Mouse (Mus musculus): ENCODE data around the gene Olfr1230. TPM values are rescaled to one million over a fixed set of nuclear protein-coding genes. Genes with fewer than 3 reads are reported as not detected.

The Olfr1230 gene
- not detected in 2 replicates for total RNA-seq (2017)

GRCm38 (mm10) chr2:89297168-89297567 is at the start of gene Olfr1230:
Olfr1230 (minus strand) TSS chr2:89297268.
- no peak for ATAC-seq (ENCODE audit: extremely low read depth, insufficient number of reproducible peaks, low FRiP score, poor library complexity, severe bottlenecking)

GRCm38 (mm10) chr2:89342298-89342697 is 45.2 kb upstream of the Olfr1230 start, which contains the start of gene Olfr1233:
Olfr1233 (minus strand) TSS chr2:89342398.
- no peak for ATAC-seq (ENCODE audit: extremely low read depth, insufficient number of reproducible peaks, low FRiP score, poor library complexity, severe bottlenecking)

- no peak for ATAC-seq (ENCODE audit: extremely low read depth, insufficient number of reproducible peaks, low FRiP score, poor library complexity, severe bottlenecking)
Measured at GRCm38 (mm10) chr2:89329575-89329974, 32.5 kb upstream of the Olfr1230 start, which contains the start of gene Olfr1232. Olfr1232 (minus strand) TSS chr2:89329675.

GRCm38 (mm10) chr2:89306974-89307373 is 9.9 kb upstream of the Olfr1230 start, which contains the start of gene Olfr1231:
Olfr1231 (minus strand) TSS chr2:89307074.
- ATAC-seq (ENCODE audit: extremely low read depth, insufficient number of reproducible peaks, low FRiP score, poor library complexity, severe bottlenecking) = no peak

GRCm38 (mm10) chr2:89287914-89288313 is 9.2 kb downstream of the Olfr1230 start, which contains the start of gene Olfr1229:
Olfr1229 (minus strand) TSS chr2:89288014.
- ATAC-seq (ENCODE audit: extremely low read depth, insufficient number of reproducible peaks, low FRiP score, poor library complexity, severe bottlenecking) = no peak

- ATAC-seq (ENCODE audit: extremely low read depth, insufficient number of reproducible peaks, low FRiP score, poor library complexity, severe bottlenecking) = no peak
Measured at GRCm38 (mm10) chr2:89253962-89254361, 43.1 kb downstream of the Olfr1230 start, which contains the start of gene Olfr1228. Olfr1228 (minus strand) TSS chr2:89254062.

Other genes starting within 250 kb of the Olfr1230 start
- gene Olfr1218, start 236.1 kb downstream of the Olfr1230 start, total RNA-seq (2017) = not detected in 2 replicates
- gene Olfr1219, start 213.8 kb downstream of the Olfr1230 start, total RNA-seq (2017) = not detected in 2 replicates
- not detected in 2 replicates for gene Olfr1220, start 190.4 kb downstream of the Olfr1230 start, total RNA-seq (2017)
- not detected in 2 replicates for gene Olfr1221, start 180.0 kb downstream of the Olfr1230 start, total RNA-seq (2017)
- 1.5 TPM in 1 of 2 replicates, not detected in the other for gene Olfr1222, start 164.2 kb downstream of the Olfr1230 start, total RNA-seq (2017)
- gene Olfr1223, start 145.7 kb downstream of the Olfr1230 start, total RNA-seq (2017) = not detected in 2 replicates
- gene Olfr1224-ps1, start 133.2 kb downstream of the Olfr1230 start, total RNA-seq (2017) = not detected in 2 replicates
- not detected in 2 replicates for gene Olfr1225, start 122.6 kb downstream of the Olfr1230 start, total RNA-seq (2017)
- gene Olfr1226, start 97.2 kb downstream of the Olfr1230 start, total RNA-seq (2017) = not detected in 2 replicates
- gene Olfr1228, start 43.2 kb downstream of the Olfr1230 start, total RNA-seq (2017) = not detected in 2 replicates
- 0.12 TPM in 1 of 2 replicates, not detected in the other for gene Olfr1229, start 9.3 kb downstream of the Olfr1230 start, total RNA-seq (2017)
- not detected in 2 replicates for gene Olfr1231, start 9.8 kb upstream of the Olfr1230 start, total RNA-seq (2017)
- gene Olfr1232, start 32.4 kb upstream of the Olfr1230 start, total RNA-seq (2017) = 1.0 TPM in 1 of 2 replicates, not detected in the other
- 0.12 TPM in 1 of 2 replicates, not detected in the other for gene Olfr1233, start 45.1 kb upstream of the Olfr1230 start, total RNA-seq (2017)
- 0.23 TPM in 1 of 2 replicates, not detected in the other for gene Olfr1234, start 67.6 kb upstream of the Olfr1230 start, total RNA-seq (2017)
- not detected in 2 replicates for gene Olfr1238, start 112.4 kb upstream of the Olfr1230 start, total RNA-seq (2017)
- gene Olfr1239, start 123.1 kb upstream of the Olfr1230 start, total RNA-seq (2017) = not detected in 2 replicates
- gene Olfr1240, start 145.7 kb upstream of the Olfr1230 start, total RNA-seq (2017) = not detected in 2 replicates
- not detected in 2 replicates for gene Olfr1241, start 189.9 kb upstream of the Olfr1230 start, total RNA-seq (2017)
- not detected in 2 replicates for gene Olfr1242, start 201.1 kb upstream of the Olfr1230 start, total RNA-seq (2017)
- not detected in 2 replicates for gene Olfr1243, start 234.2 kb upstream of the Olfr1230 start, total RNA-seq (2017)